Mouse (Mus musculus) frontal cortex, adult 2 months (tissue): ENCODE measurements at regions not wholly inside any gene's neighbourhood (a gene's known extent, or its start where the extent isn't known, plus 50 kb on each side); places are given as distances from the start of the nearest gene placed in this dataset.

Experiments used
- DNase-seq, 2 experiments: peaks; one replicate each; pipeline ENCODE4 v3.0.0; 2022; ENCODE audit warnings: low spot score in 1 of 2; ENCODE audit errors: extremely low spot score in 1 of 2

GRCm38 (mm10) chr4:45746451-45746850 is 52.4 kb upstream of the Aldh1b1 start:
- DNase-seq, result no peak

- no peak for DNase-seq
These were observed 53.1 kb upstream of the Aldh1b1 start for GRCm38 (mm10) chr4:45745746-45746145.

- DNase-seq, result no peak
These were observed 53.9 kb upstream of the Aldh1b1 start for GRCm38 (mm10) chr4:45744849-45745407.

- DNase-seq, result no peak
These were observed 58.0 kb upstream of the Aldh1b1 start for GRCm38 (mm10) chr4:45740779-45741365.

GRCm38 (mm10) chr4:45740319-45740718 is 58.5 kb upstream of the Aldh1b1 start:
- DNase-seq, result no peak

- no peak for DNase-seq
These were observed 59.1 kb upstream of the Aldh1b1 start for GRCm38 (mm10) chr4:45739696-45740095.

GRCm38 (mm10) chr4:45739168-45739567 is 59.7 kb upstream of the Aldh1b1 start:
- peak in 1 of 2 experiments; percentile 38 for DNase-seq

GRCm38 (mm10) chr4:45738746-45739145 is 60.1 kb upstream of the Aldh1b1 start:
- no peak for DNase-seq

GRCm38 (mm10) chr4:45736215-45736815 is 62.5 kb upstream of the Aldh1b1 start:
- no peak for DNase-seq

GRCm38 (mm10) chr4:45734011-45734410 is 64.8 kb upstream of the Aldh1b1 start:
- no peak for DNase-seq

GRCm38 (mm10) chr4:45730862-45731831 is 67.7 kb upstream of the Aldh1b1 start:
- peak in 1 of 2 experiments; percentile 35 for DNase-seq

GRCm38 (mm10) chr4:45729801-45730200 is 69.0 kb upstream of the Aldh1b1 start:
- no peak for DNase-seq

GRCm38 (mm10) chr4:45728825-45729224 is 70.0 kb upstream of the Aldh1b1 start:
- DNase-seq, result no peak

- DNase-seq, result no peak
These were observed 70.9 kb upstream of the Aldh1b1 start for GRCm38 (mm10) chr4:45727915-45728314.

GRCm38 (mm10) chr4:45727474-45727873 is 71.3 kb upstream of the Aldh1b1 start:
- no peak for DNase-seq

- DNase-seq, result no peak
These were observed 72.0 kb upstream of the Aldh1b1 start for GRCm38 (mm10) chr4:45726783-45727182.

GRCm38 (mm10) chr4:45725055-45725910 is 73.5 kb upstream of the Aldh1b1 start:
- DNase-seq, result no peak

- no peak for DNase-seq
These were observed 78.5 kb upstream of the Aldh1b1 start for GRCm38 (mm10) chr4:45720352-45720751.

GRCm38 (mm10) chr4:45719564-45719963 is 79.3 kb upstream of the Aldh1b1 start:
- DNase-seq, result no peak

- DNase-seq, result no peak
These were observed 82.9 kb upstream of the Aldh1b1 start for GRCm38 (mm10) chr4:45715878-45716277.
